Mouse (Mus musculus): ENCODE measurements at regions not wholly inside any gene's neighbourhood (a gene's known extent, or its start where the extent isn't known, plus 50 kb on each side); places are given as distances from the start of the nearest gene placed in this dataset.

DNA sequence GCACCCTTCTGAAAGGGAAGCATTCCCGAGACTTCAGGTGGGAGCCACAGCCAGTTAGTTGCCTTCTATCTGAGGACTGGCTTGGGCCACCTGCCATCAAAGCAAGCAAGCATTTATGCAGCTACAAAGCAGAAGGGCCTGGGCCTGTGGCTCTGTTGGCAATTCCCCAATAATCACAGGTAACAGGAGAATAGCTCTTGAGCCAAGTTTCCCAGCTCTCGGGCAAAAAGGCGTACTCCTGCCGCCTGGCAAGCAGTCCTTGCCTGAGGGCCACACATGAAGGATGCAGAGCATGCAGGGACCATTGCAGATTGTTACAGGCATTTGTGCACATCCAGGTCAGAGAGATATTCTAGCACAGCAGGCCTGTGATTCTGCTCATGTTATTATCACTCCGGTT lies 53.2 kb upstream of the Unc5a start:
- no peak for TF ChIP-seq CTCF (IDR thresholded peaks at IDR 0.05)
- TF ChIP-seq EP300 (IDR thresholded peaks at IDR 0.05), result no peak
